Comparison of ENCODE assay signal across 8 mouse cellular contexts in genomic region chr7:81554369-81554768, GRCm38 (mm10). TPM values are rescaled to one million over a fixed set of nuclear protein-coding genes. Genes with fewer than 3 reads are reported as not detected.
A peak's percentile ranks its signal among the peaks of the same experiment; 100 is the strongest.
DNase-seq lines count a peak whose midpoint lies in the region; ATAC-seq and TF ChIP-seq lines count a peak whose summit lies in the region.
"Had no signal": no experiment of that assay in that cellular context is flagged by ENCODE, and none has a peak within 500 bp of the region (broad histone marks: within the 10 kb centered on the region; RNA-seq: fewer than 3 reads in every experiment).

No protein-coding gene starts in this region.

- H3K4me3 ChIP-seq in bone marrow, adult 2 months (replicated peaks; ENCODE audit: control insufficient read depth, low read depth, low read length), result no peak overlapping the region
- H3K4me3 ChIP-seq in liver, embryonic 14.5 days (ENCODE audit: insufficient read depth in 1 of 2, low read depth in 2 of 2, low read length in 2 of 2), result no peak overlapping the region
- no peak overlapping the region for H3K4me3 ChIP-seq in heart, embryonic 10.5 days
- H3K4me3 ChIP-seq: megakaryocyte, embryonic 14.5 days had no signal

- TF ChIP-seq EP300 in liver, embryonic 14.5 days (IDR thresholded peaks at IDR 0.05; ENCODE audit: low read depth), result no peak

- no peak for ATAC-seq in liver, embryonic 14.5 days (ENCODE audit: insufficient read depth)

- no peaks in the 10 kb centered on the region for H3K4me1 ChIP-seq in bone marrow, adult 2 months (ENCODE audit: control insufficient read depth, insufficient read depth, low read length)
- no peaks in the 10 kb centered on the region for H3K4me1 ChIP-seq in liver, embryonic 14.5 days (replicated peaks; ENCODE audit: control insufficient read depth in 2 of 2, insufficient read depth in 2 of 2, low read length in 1 of 2)
- no peaks in the 10 kb centered on the region; the same call in 1 of the 2 replicates for H3K4me1 ChIP-seq in heart, embryonic 10.5 days
- H3K4me1 ChIP-seq: megakaryocyte, embryonic 14.5 days had no signal

- H3K27ac ChIP-seq in bone marrow, adult 2 months (ENCODE audit: control insufficient read depth, insufficient read depth, low read depth, low read length, poor library complexity), result no peak overlapping the region
- H3K27ac ChIP-seq in liver, embryonic 14.5 days, result no peak overlapping the region
- no peak overlapping the region for H3K27ac ChIP-seq in heart, embryonic 10.5 days

- no peaks in the 10 kb centered on the region for H3K27me3 ChIP-seq in liver, embryonic 14.5 days (ENCODE audit: control insufficient read depth, insufficient read depth, low read length)
- H3K27me3 ChIP-seq in heart, embryonic 10.5 days (ENCODE audit: insufficient read depth, poor library complexity, severe bottlenecking), result no peaks in the 10 kb centered on the region

- H3K9ac ChIP-seq in liver, embryonic 14.5 days (replicated peaks), result no peak overlapping the region

- H3K9me3 ChIP-seq in liver, embryonic 14.5 days (ENCODE audit: control insufficient read depth, low read length), result no peaks in the 10 kb centered on the region
- H3K9me3 ChIP-seq in heart, embryonic 10.5 days, result no peaks in the 10 kb centered on the region
- H3K9me3 ChIP-seq: megakaryocyte, embryonic 14.5 days had no signal

- H3K4me2 ChIP-seq in liver, embryonic 14.5 days (ENCODE audit: low read depth), result no peak overlapping the region

- peak; percentile 58; the same call in 1 of the 2 replicates for TF ChIP-seq CTCF in bone marrow, adult 2 months (IDR thresholded peaks at IDR 0.05; ENCODE audit: control insufficient read depth, insufficient read depth, low read length)
- peak; percentile 80 for TF ChIP-seq CTCF in liver, embryonic 14.5 days (IDR thresholded peaks at IDR 0.05; ENCODE audit: low read depth)

- DNase-seq in kidney, postnatal 10 days, result peak; percentile 46
- no peak for DNase-seq in kidney, adult 18-20 months
- DNase-seq in ES-CJ7 (ENCODE audit: low read depth, low spot score), result peak; percentile 62
- DNase-seq in liver, embryonic 14.5 days (ENCODE audit: low read depth in 3 of 3, low spot score in 3 of 3), result peak in 2 of 3 experiments; percentile 35 to 37
- no peak for DNase-seq in Muller cell, postnatal 12 days (ENCODE audit: inconsistent ontology term)
- DNase-seq in heart, embryonic 10.5 days (ENCODE audit: low spot score), result no peak

- WGBS in bone marrow, adult 2 months, result 61% methylated on average over 2 of the region's 2 CpGs
- 51% methylated on average over 2 of the region's 2 CpGs for WGBS in liver, embryonic 14.5 days (ENCODE audit: insufficient replicate concordance)
- 79% methylated on average over 2 of the region's 2 CpGs for WGBS in heart, embryonic 10.5 days

- TF ChIP-seq POLR2A in bone marrow, adult 2 months (IDR thresholded peaks at IDR 0.05; ENCODE audit: borderline replicate concordance, control insufficient read depth, low read depth, low read length), result no peak

- H3K36me3 ChIP-seq in liver, embryonic 14.5 days (replicated peaks; ENCODE audit: control insufficient read depth, insufficient read depth, low read depth), result no peaks in the 10 kb centered on the region
- peaks cover 67% of the 10 kb centered on the region for H3K36me3 ChIP-seq in heart, embryonic 10.5 days

RNA-seq across cellular contexts. Expression of gene Fsd2, which starts 12.4 kb away (rescaled TPM):
- 0.75 and 1.1 TPM in 2 replicates for polyA plus RNA-seq in bone marrow, adult 2 months (2011; ENCODE audit: insufficient read depth, insufficient read length, low replicate concordance, missing spikeins)
- 0.04 and 0.08 TPM in 2 replicates for polyA plus RNA-seq in liver, embryonic 14.5 days (2012; rRNA removed)
- polyA plus RNA-seq in liver, embryonic 14.5 days (2014; fragmentation: Nextera tagmentation; extraction: Ambion mirVana), result 0.10 and 0.19 TPM in 2 replicates
- polyA plus RNA-seq in heart, embryonic 10.5 days (2016; fragmentation: Nextera tagmentation; extraction: Ambion mirVana), result 39.8 and 79.8 TPM in 2 replicates

RNA-seq across cellular contexts. Expression of gene Whamm, which starts 16.7 kb away (rescaled TPM):
- polyA plus RNA-seq in bone marrow, adult 2 months (2011; ENCODE audit: insufficient read depth, insufficient read length, low replicate concordance, missing spikeins), result 11.3 and 18.2 TPM in 2 replicates
- polyA plus RNA-seq in liver, embryonic 14.5 days (2012; rRNA removed), result 4.3 and 6.9 TPM in 2 replicates
- polyA plus RNA-seq in liver, embryonic 14.5 days (2014; fragmentation: Nextera tagmentation; extraction: Ambion mirVana), result 6.2 and 6.3 TPM in 2 replicates
- 3.9 and 4.0 TPM in 2 replicates for polyA plus RNA-seq in heart, embryonic 10.5 days (2016; fragmentation: Nextera tagmentation; extraction: Ambion mirVana)

RNA-seq across cellular contexts. Expression of gene BC048679, which starts 56.3 kb away (rescaled TPM):
- not detected in 2 replicates for polyA plus RNA-seq in bone marrow, adult 2 months (2011; ENCODE audit: insufficient read depth, insufficient read length, low replicate concordance, missing spikeins)
- not detected in 2 replicates for polyA plus RNA-seq in liver, embryonic 14.5 days (2012; rRNA removed)
- polyA plus RNA-seq in liver, embryonic 14.5 days (2014; fragmentation: Nextera tagmentation; extraction: Ambion mirVana), result not detected in 2 replicates
- polyA plus RNA-seq in heart, embryonic 10.5 days (2016; fragmentation: Nextera tagmentation; extraction: Ambion mirVana), result not detected in 2 replicates

Comparison
In these comparisons a context has a peak if more than half of its experiments do, and no peak if none do; other contexts are left out.
1. DNase-seq: peak in kidney, postnatal 10 days (single experiment), ES-CJ7 (single experiment) and liver, embryonic 14.5 days (2 of 3); none in kidney, adult 18-20 months (single experiment), Muller cell, postnatal 12 days (single experiment) and heart, embryonic 10.5 days (single experiment).
2. RNA of gene Fsd2, which starts 12.4 kb away (polyA plus RNA-seq): 39.8 to 79.8 TPM in heart, embryonic 10.5 days; 0.75 to 1.1 TPM in bone marrow, adult 2 months and 0.04 to 0.19 TPM in liver, embryonic 14.5 days; every median in the first group is over 10 times any median in the second.